Mouse (Mus musculus): ENCODE measurements around the gene Mllt10.

The Mllt10 gene

GRCm38 (mm10) chr2:18055016-18055928, at the start of gene Mllt10:
Gene Mllt10, plus strand, starts transcription at chr2:18055237.
- DNase-seq (ENCODE audit: inconsistent age in 2 of 2, low spot score in 1 of 2), result peak; percentile 31 to 87

- DNase-seq (ENCODE audit: inconsistent age in 2 of 2, low spot score in 1 of 2), result no peak
Observed at GRCm38 (mm10) chr2:18011226-18011625, 43.8 kb upstream of the Mllt10 start.

GRCm38 (mm10) chr2:18012866-18013265, 42.2 kb upstream of the Mllt10 start:
- no peak for DNase-seq (ENCODE audit: inconsistent age in 2 of 2, low spot score in 1 of 2)

- no peak for DNase-seq (ENCODE audit: inconsistent age in 2 of 2, low spot score in 1 of 2)
Observed at GRCm38 (mm10) chr2:18015581-18015980, 39.5 kb upstream of the Mllt10 start.

GRCm38 (mm10) chr2:18016639-18017038, 38.4 kb upstream of the Mllt10 start:
- DNase-seq (ENCODE audit: inconsistent age in 2 of 2, low spot score in 1 of 2), result no peak

- DNase-seq (ENCODE audit: inconsistent age in 2 of 2, low spot score in 1 of 2), result no peak
Observed at GRCm38 (mm10) chr2:18017321-18017720, 37.7 kb upstream of the Mllt10 start.

GRCm38 (mm10) chr2:18019122-18019521, 35.9 kb upstream of the Mllt10 start:
- no peak for DNase-seq (ENCODE audit: inconsistent age in 2 of 2, low spot score in 1 of 2)

GRCm38 (mm10) chr2:18022886-18023285, 32.2 kb upstream of the Mllt10 start:
- DNase-seq (ENCODE audit: inconsistent age in 2 of 2, low spot score in 1 of 2), result no peak

- no peak for DNase-seq (ENCODE audit: inconsistent age in 2 of 2, low spot score in 1 of 2)
Observed at GRCm38 (mm10) chr2:18025116-18025515, 29.9 kb upstream of the Mllt10 start.

- no peak for DNase-seq (ENCODE audit: inconsistent age in 2 of 2, low spot score in 1 of 2)
Observed at GRCm38 (mm10) chr2:18025781-18026115, 29.3 kb upstream of the Mllt10 start.

- DNase-seq (ENCODE audit: inconsistent age in 2 of 2, low spot score in 1 of 2), result peak; percentile 69 to 90
Observed at GRCm38 (mm10) chr2:18026116-18026947, 28.7 kb upstream of the Mllt10 start.

- DNase-seq (ENCODE audit: inconsistent age in 2 of 2, low spot score in 1 of 2), result peak; percentile 95 to 98
Observed at GRCm38 (mm10) chr2:18027448-18028139, 27.4 kb upstream of the Mllt10 start.

GRCm38 (mm10) chr2:18028140-18029021, 26.7 kb upstream of the Mllt10 start:
- peak; percentile 93 to 97 for DNase-seq (ENCODE audit: inconsistent age in 2 of 2, low spot score in 1 of 2)

GRCm38 (mm10) chr2:18029656-18030055, 25.4 kb upstream of the Mllt10 start:
- DNase-seq (ENCODE audit: inconsistent age in 2 of 2, low spot score in 1 of 2), result peak in 1 of 2 experiments; percentile 40

GRCm38 (mm10) chr2:18030581-18030980, 24.5 kb upstream of the Mllt10 start:
- peak in 1 of 2 experiments; percentile 46 for DNase-seq (ENCODE audit: inconsistent age in 2 of 2, low spot score in 1 of 2)

- DNase-seq (ENCODE audit: inconsistent age in 2 of 2, low spot score in 1 of 2), result peak; percentile 30 to 86
Observed at GRCm38 (mm10) chr2:18031271-18031821, 23.7 kb upstream of the Mllt10 start.

GRCm38 (mm10) chr2:18031831-18032537, 23.1 kb upstream of the Mllt10 start:
- peak; percentile 56 to 87 for DNase-seq (ENCODE audit: inconsistent age in 2 of 2, low spot score in 1 of 2)

GRCm38 (mm10) chr2:18032538-18032895, 22.5 kb upstream of the Mllt10 start:
- peak in 1 of 2 experiments; percentile 54 for DNase-seq (ENCODE audit: inconsistent age in 2 of 2, low spot score in 1 of 2)
